Mouse (Mus musculus) ES-E14 (cell line): ENCODE measurements around the gene Prkcb.

Experiments used
- CHD2 ChIP-seq: IDR thresholded peaks from 2 replicates; pipeline ENCODE4 v1.6.1; 2014; ENCODE audit warnings: mild to moderate bottlenecking, low read depth, low read length, inconsistent platforms
- ZNF384 ChIP-seq: IDR thresholded peaks from 2 replicates; pipeline ENCODE4 v1.6.1; 2012; ENCODE audit warnings: low read depth, low read length, inconsistent platforms

GRCm38 (mm10) chr7:122337302-122337701 is 48.8 kb downstream of the Prkcb start:
- TF ChIP-seq ZNF384 (no peak), CHD2 (no peak)
